Mouse (Mus musculus) spleen, adult 2 months (tissue): ENCODE measurements around the gene Cerk. TPM values are rescaled to one million over a fixed set of nuclear protein-coding genes. Genes with fewer than 3 reads are reported as not detected.

Experiments used
- DNase-seq, 2 experiments: peaks; one replicate each; pipeline versions ENCODE4 v3.0.0 to v3.0.0-alpha.2; 2012 to 2021; ENCODE audit warnings: low spot score in 2 of 2, low read depth in 1 of 2
- H3K27ac ChIP-seq: fragments of 200-500 bp; 2 replicates; pipeline ENCODE4 v1.5.1; 2012; ENCODE audit warnings: low read length, inconsistent platforms; ENCODE audit not compliant: insufficient read depth
- H3K27me3 ChIP-seq: fragments of 200-500 bp; 2 replicates; pipeline ENCODE4 v1.6.1; 2012; ENCODE audit warnings: mild to moderate bottlenecking, moderate library complexity, low read length, inconsistent platforms; ENCODE audit not compliant: control insufficient read depth, insufficient read depth
- H3K36me3 ChIP-seq: fragments of 200-500 bp; 2 replicates; pipeline ENCODE4 v1.6.1; 2012; ENCODE audit warnings: mild to moderate bottlenecking, low read length, inconsistent platforms; ENCODE audit not compliant: control insufficient read depth, insufficient read depth
- H3K4me1 ChIP-seq: fragments of 200-500 bp; 2 replicates; pipeline ENCODE4 v1.6.1; 2011; ENCODE audit warnings: inconsistent platforms; ENCODE audit not compliant: control insufficient read depth, insufficient read depth, insufficient read length
- H3K4me3 ChIP-seq: fragments of 200-500 bp; 2 replicates; pipeline ENCODE4 v1.5.1; 2011; ENCODE audit warnings: mild to moderate bottlenecking, inconsistent platforms; ENCODE audit not compliant: insufficient read depth, insufficient read length; ENCODE audit errors: extremely low read depth
- CTCF ChIP-seq: fragments of 200-500 bp; IDR thresholded peaks from 2 replicates; pipeline ENCODE4 v1.5.1; 2011; ENCODE audit warnings: mild to moderate bottlenecking, inconsistent platforms; ENCODE audit not compliant: insufficient read depth, insufficient read length, insufficient replicate concordance; ENCODE audit errors: extremely low read depth
- POLR2A ChIP-seq: fragments of 200-500 bp; IDR thresholded peaks from 2 replicates; pipeline ENCODE4 v1.6.1; 2011; ENCODE audit warnings: low read depth, low read length, inconsistent platforms
- WGBS: fragments of 180-500 bp; shearing (Covaris S2); methylation state at CpG from one replicate; pipeline ENCODE4 v1.1.7; 2018; 5-methylcytosine and 5-hydroxymethylcytosine counted together
- polyA plus RNA-seq: library from polyadenylated mRNA; depleted of rRNA; stranded (reverse); fragments of >200 nt; gene quantifications from 2 replicates; pipeline ENCODE4 v1.2.3, GENCODE M21; 2012; rRNA removed

Gene Cerk
- polyA plus RNA-seq: 64.4 and 82.8 TPM in 2 replicates

GRCm38 (mm10) chr15:86185689-86186569 is at the start of gene Cerk:
Gene Cerk (minus strand): TSS chr15:86186141.
- TF ChIP-seq POLR2A (peak; percentile 29; the same call in 1 of the 2 replicates), CTCF (peak; percentile 29; the same call in 1 of the 2 replicates)
- peak within 1 kb of the TSS; percentile 96 for H3K27ac ChIP-seq
- peaks cover 22% of the 10 kb centered on the region; the same call in 1 of the 2 replicates for H3K4me1 ChIP-seq
- 5% methylated on average over 43 of the region's 43 CpGs for WGBS
- no peaks in the 10 kb centered on the region for H3K36me3 ChIP-seq
- DNase-seq: peak in 1 of 2 experiments; percentile 83
- H3K4me3 ChIP-seq: peak within 1 kb of the TSS; percentile 90
- H3K27me3 ChIP-seq: no peaks in the 10 kb centered on the region

- no peak overlapping the region for H3K27ac ChIP-seq
- peaks cover 4% of the 10 kb centered on the region; the same call in 1 of the 2 replicates for H3K4me1 ChIP-seq
- no peak overlapping the region for H3K4me3 ChIP-seq
- H3K27me3 ChIP-seq: no peaks in the 10 kb centered on the region
- no peak for DNase-seq
- TF ChIP-seq CTCF: no peak
- no peak for TF ChIP-seq POLR2A
- peaks cover 5% of the 10 kb centered on the region; the same call in 1 of the 2 replicates for H3K36me3 ChIP-seq
- WGBS: 54% methylated on average over 22 of the region's 22 CpGs
These were observed 48.8 kb upstream of the Cerk start for GRCm38 (mm10) chr15:86234517-86235441.

DNA sequence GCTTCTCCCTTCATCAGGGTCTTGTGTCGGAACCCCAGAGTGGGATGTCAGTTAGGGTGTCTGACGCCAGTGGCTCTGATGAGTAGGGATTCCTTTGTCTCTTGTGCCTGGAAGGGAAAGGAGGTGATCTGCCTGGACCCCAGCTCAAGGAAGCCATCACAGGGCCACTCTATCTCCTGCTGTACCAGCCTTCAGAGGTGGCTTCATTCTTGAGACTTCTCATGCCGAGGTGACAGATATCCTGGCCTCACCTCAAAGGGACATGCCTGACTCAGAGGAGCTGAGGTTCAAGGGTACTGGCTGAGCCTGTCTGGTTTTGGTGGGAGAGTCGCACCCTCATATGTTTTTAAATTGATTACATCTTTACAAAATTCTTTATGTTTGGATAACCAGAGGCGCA is 48.1 kb upstream of the Cerk start:
- H3K4me1 ChIP-seq: peaks cover 4% of the 10 kb centered on the region; the same call in 1 of the 2 replicates
- no peak overlapping the region for H3K27ac ChIP-seq
- H3K27me3 ChIP-seq: no peaks in the 10 kb centered on the region
- H3K36me3 ChIP-seq: peaks cover 5% of the 10 kb centered on the region; the same call in 1 of the 2 replicates
- no peak for DNase-seq
- TF ChIP-seq POLR2A: no peak
- TF ChIP-seq CTCF: no peak
- H3K4me3 ChIP-seq: no peak overlapping the region
- WGBS: 89% methylated on average over 5 of the region's 5 CpGs

GRCm38 (mm10) chr15:86231831-86232512 is 46.0 kb upstream of the Cerk start:
- peaks cover 5% of the 10 kb centered on the region; the same call in 1 of the 2 replicates for H3K36me3 ChIP-seq
- no peak for DNase-seq

GRCm38 (mm10) chr15:86231170-86231569 is 45.2 kb upstream of the Cerk start:
- 55% methylated on average over 1 of the region's 1 CpGs for WGBS
- H3K4me3 ChIP-seq: no peak overlapping the region
- no peaks in the 10 kb centered on the region for H3K27me3 ChIP-seq
- H3K4me1 ChIP-seq: peaks cover 2% of the 10 kb centered on the region; the same call in 1 of the 2 replicates
- TF ChIP-seq POLR2A (no peak), CTCF (no peak)
- peaks cover 5% of the 10 kb centered on the region; the same call in 1 of the 2 replicates for H3K36me3 ChIP-seq
- no peak overlapping the region for H3K27ac ChIP-seq
- no peak for DNase-seq

More at GRCm38 (mm10) chr15:86231831-86232512, 46.0 kb upstream of the Cerk start:
- TF ChIP-seq CTCF (no peak), POLR2A (no peak)
- Histone ChIP-seq H3K4me3 (no peak overlapping the region), H3K27me3 (no peaks in the 10 kb centered on the region), H3K27ac (no peak overlapping the region), H3K4me1 (peaks cover 2% of the 10 kb centered on the region; the same call in 1 of the 2 replicates)
- WGBS: 81% methylated on average over 7 of the region's 7 CpGs

DNA sequence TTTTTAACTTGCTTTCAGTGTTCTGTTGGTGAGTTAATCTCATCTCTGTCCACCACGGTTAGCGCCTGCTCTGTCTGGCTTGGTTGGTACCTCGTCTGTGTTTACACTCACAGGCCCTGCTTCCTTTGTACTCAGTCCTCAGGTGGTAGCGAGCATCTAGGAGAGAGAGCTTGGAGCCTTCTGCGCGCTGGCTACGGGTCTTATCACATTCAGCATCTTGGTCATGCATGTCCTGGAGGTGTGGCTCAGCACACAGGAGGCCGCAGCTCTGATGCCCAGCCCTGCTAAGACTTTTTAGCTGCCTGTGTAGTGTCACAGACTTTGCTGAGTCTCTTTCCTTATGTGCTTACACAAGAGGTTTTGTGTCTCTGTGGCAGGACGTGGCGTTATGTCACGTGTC is 43.7 kb upstream of the Cerk start:
- Histone ChIP-seq H3K4me3 (no peak overlapping the region), H3K27me3 (no peaks in the 10 kb centered on the region), H3K27ac (no peak overlapping the region), H3K36me3 (no peaks in the 10 kb centered on the region), H3K4me1 (peaks cover 5% of the 10 kb centered on the region; the same call in 1 of the 2 replicates)
- WGBS: 76% methylated on average over 11 of the region's 11 CpGs
- DNase-seq: no peak
- TF ChIP-seq POLR2A: no peak
- no peak for TF ChIP-seq CTCF
